Mouse (Mus musculus) monocyte, adult 5-6 weeks (primary cell): Measurements from ENCODE around the gene Fgd2. TPM values are rescaled to one million over a fixed set of nuclear protein-coding genes. Genes with fewer than 3 reads are reported as not detected.
A peak's percentile ranks its signal among the peaks of the same experiment; 100 is the strongest.
"Not testable (repeated sequence)": the region's sequence is repeated elsewhere in the genome, so short reads cannot be mapped to it uniquely, and the experiment has no call there.

Source experiments
- ATAC-seq: fragments of 153-309, 156-312 bp; replicated peaks from 2 replicates; pipeline ENCODE4 v1.8.0; 2017; ENCODE audit warnings: mild to moderate bottlenecking; ENCODE audit not compliant: low TSS enrichment, insufficient number of reproducible peaks, severe bottlenecking, poor library complexity, low FRiP score
- total RNA-seq: library from RNA; stranded (forward); fragments of 200-1000, 200-491, 200-594 nt; gene quantifications from 3 replicates; pipeline ENCODE4 v1.2.3, GENCODE M21; 2017

Fgd2 gene
- total RNA-seq, result 76.8 to 91.0 TPM (median 79.1 TPM) in 3 replicates

- peak; percentile 83 for ATAC-seq
Measured at GRCm38 (mm10) chr17:29360761-29361221, at the start of gene Fgd2. Gene Fgd2 (plus strand): TSS chr17:29360914.

- no peak for ATAC-seq
Measured at GRCm38 (mm10) chr17:29311602-29312001, 49.1 kb upstream of the Fgd2 start.

- ATAC-seq, result no peak
Measured at GRCm38 (mm10) chr17:29312082-29312481, 48.6 kb upstream of the Fgd2 start.

GRCm38 (mm10) chr17:29313300-29313699 lies 47.4 kb upstream of the Fgd2 start:
- no peak for ATAC-seq

GRCm38 (mm10) chr17:29315672-29316465 lies 44.8 kb upstream of the Fgd2 start:
- no peak for ATAC-seq

GRCm38 (mm10) chr17:29316891-29317290 lies 43.8 kb upstream of the Fgd2 start:
- ATAC-seq, result no peak

- not testable (repeated sequence) for ATAC-seq
Measured at GRCm38 (mm10) chr17:29317380-29317779, 43.3 kb upstream of the Fgd2 start, which contains the start of gene Pi16. Gene Pi16 (plus strand): TSS chr17:29317680.

GRCm38 (mm10) chr17:29318731-29319250 lies 41.9 kb upstream of the Fgd2 start:
- ATAC-seq, result peak; percentile 86

- ATAC-seq, result 0 out of 2 replicates have a peak, but pooled peaks have one; percentile 15
Measured at GRCm38 (mm10) chr17:29319476-29319875, 41.2 kb upstream of the Fgd2 start.

GRCm38 (mm10) chr17:29319881-29320639 lies 40.7 kb upstream of the Fgd2 start:
- no peak for ATAC-seq

GRCm38 (mm10) chr17:29321765-29322602 lies 38.7 kb upstream of the Fgd2 start:
- no peak for ATAC-seq

- ATAC-seq, result no peak
Measured at GRCm38 (mm10) chr17:29322603-29322962, 38.1 kb upstream of the Fgd2 start.

GRCm38 (mm10) chr17:29323625-29324024 lies 37.1 kb upstream of the Fgd2 start:
- no peak for ATAC-seq

- no peak for ATAC-seq
Measured at GRCm38 (mm10) chr17:29325831-29326230, 34.9 kb upstream of the Fgd2 start.

GRCm38 (mm10) chr17:29326531-29327529 lies 33.9 kb upstream of the Fgd2 start:
- ATAC-seq, result no peak

- ATAC-seq, result no peak
Measured at GRCm38 (mm10) chr17:29327691-29328090, 33.0 kb upstream of the Fgd2 start.

GRCm38 (mm10) chr17:29330221-29330620 lies 30.5 kb upstream of the Fgd2 start:
- ATAC-seq, result no peak
